Mouse (Mus musculus) kidney, postnatal 0 days (tissue): ENCODE results near the gene Rcbtb2. TPM values are rescaled to one million over a fixed set of nuclear protein-coding genes. Genes with fewer than 3 reads are reported as not detected.

Experiments
- ATAC-seq: fragments of 200-750 bp; cut with Nextera tagmentation; replicated peaks from 2 replicates; pipeline ENCODE4 v1.8.0; 2017; ENCODE audit warnings: low read depth, moderate number of reproducible peaks, moderate TSS enrichment, moderate library complexity; ENCODE audit not compliant: low FRiP score
- DNase-seq: peaks from one replicate; pipeline ENCODE4 v3.0.0-alpha.2; 2016; ENCODE audit warnings: low spot score
- H3K27ac ChIP-seq: fragments of 300-500 bp; sonication (generic); 2 replicates; pipeline ENCODE4 v1.5.1; 2014; ENCODE audit warnings: mild to moderate bottlenecking
- H3K27me3 ChIP-seq: fragments of 300-500 bp; sonication (generic); 2 replicates; pipeline ENCODE4 v1.6.1; 2014; ENCODE audit warnings: low read length, mixed read lengths; ENCODE audit not compliant: insufficient read depth
- H3K36me3 ChIP-seq: fragments of 300-500 bp; sonication (generic); 2 replicates; pipeline ENCODE4 v1.6.1; 2014; ENCODE audit warnings: low read length, mixed read lengths; ENCODE audit not compliant: insufficient read depth
- H3K4me1 ChIP-seq: fragments of 300-500 bp; sonication (generic); replicated peaks from 2 replicates; pipeline ENCODE4 v1.6.1; 2014; ENCODE audit warnings: antibody characterized with exemption, low read length, mixed read lengths; ENCODE audit not compliant: insufficient read depth
- H3K4me2 ChIP-seq: fragments of 300-500 bp; sonication (generic); 2 replicates; pipeline ENCODE4 v1.6.1; 2014; ENCODE audit warnings: mild to moderate bottlenecking, low read length, moderate library complexity, mixed read lengths
- H3K4me3 ChIP-seq: fragments of 300-500 bp; sonication (generic); replicated peaks from 2 replicates; pipeline ENCODE4 v1.5.1; 2014; ENCODE audit warnings: low read depth, low read length
- H3K9ac ChIP-seq: fragments of 300-500 bp; sonication (generic); 2 replicates; pipeline ENCODE4 v1.6.1; 2014; ENCODE audit warnings: low read depth, low read length
- H3K9me3 ChIP-seq: fragments of 300-500 bp; sonication (generic); replicated peaks from 2 replicates; pipeline ENCODE4 v1.6.1; 2016; ENCODE audit warnings: low read length, inconsistent platforms, mixed read lengths
- CTCF ChIP-seq: IDR thresholded peaks from 2 replicates; pipeline ENCODE4 v1.5.1; 2016; ENCODE audit warnings: antibody characterized with exemption, low read depth, mild to moderate bottlenecking, moderate library complexity
- whole genome bisulfite sequencing: fragments of 180-500 bp; shearing (Covaris S2); extraction: QIAGEN DNeasy Blood & Tissue Kit; methylation state at CpG from one replicate; pipeline ENCODE4 v1.1.7; 2014; 5-methylcytosine and 5-hydroxymethylcytosine counted together
- polyA plus RNA-seq: library from polyadenylated mRNA; unstranded; fragments of >200 nt; fragmentation: Nextera tagmentation; extraction: Ambion mirVana; gene quantifications from 2 replicates; pipeline ENCODE4 v1.2.1, GENCODE M21; 2015

Gene Rcbtb2
- polyA plus RNA-seq, 1 experiment from 2014 or later, result 87.4 TPM

DNA sequence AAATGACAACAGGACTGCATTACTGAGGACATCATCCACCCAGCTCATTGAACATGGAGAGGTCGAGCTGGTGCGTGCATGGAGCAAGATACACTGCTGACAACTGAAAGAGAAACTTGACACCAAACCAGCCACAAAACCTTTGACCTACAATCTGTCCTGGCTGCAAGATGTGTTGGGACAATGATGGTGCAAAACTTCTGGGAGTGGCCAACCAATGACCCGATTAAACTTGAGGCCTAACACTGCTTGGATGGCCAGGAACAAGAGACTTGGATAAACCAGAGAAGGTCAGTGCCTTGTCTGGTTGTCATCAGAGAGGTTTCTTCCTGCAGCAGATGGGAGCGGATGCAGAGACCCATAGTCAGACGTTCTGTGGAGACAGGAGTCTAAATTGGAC, 7.7 kb downstream of the Rcbtb2 start:
- DNase-seq, result no peak
- ATAC-seq, result no peak
- no peak overlapping the region for H3K27ac ChIP-seq
- H3K4me1 ChIP-seq, result no peaks in the 10 kb centered on the region
- H3K9ac ChIP-seq, result no peak overlapping the region
- H3K4me3 ChIP-seq, result no peak overlapping the region
- 45% methylated on average over 5 of the region's 5 CpGs for WGBS
- H3K4me2 ChIP-seq, result no peak overlapping the region
- H3K9me3 ChIP-seq, result no peaks in the 10 kb centered on the region
- H3K27me3 ChIP-seq, result no peaks in the 10 kb centered on the region
- no peaks in the 10 kb centered on the region for H3K36me3 ChIP-seq
- no peak for TF ChIP-seq CTCF

DNA sequence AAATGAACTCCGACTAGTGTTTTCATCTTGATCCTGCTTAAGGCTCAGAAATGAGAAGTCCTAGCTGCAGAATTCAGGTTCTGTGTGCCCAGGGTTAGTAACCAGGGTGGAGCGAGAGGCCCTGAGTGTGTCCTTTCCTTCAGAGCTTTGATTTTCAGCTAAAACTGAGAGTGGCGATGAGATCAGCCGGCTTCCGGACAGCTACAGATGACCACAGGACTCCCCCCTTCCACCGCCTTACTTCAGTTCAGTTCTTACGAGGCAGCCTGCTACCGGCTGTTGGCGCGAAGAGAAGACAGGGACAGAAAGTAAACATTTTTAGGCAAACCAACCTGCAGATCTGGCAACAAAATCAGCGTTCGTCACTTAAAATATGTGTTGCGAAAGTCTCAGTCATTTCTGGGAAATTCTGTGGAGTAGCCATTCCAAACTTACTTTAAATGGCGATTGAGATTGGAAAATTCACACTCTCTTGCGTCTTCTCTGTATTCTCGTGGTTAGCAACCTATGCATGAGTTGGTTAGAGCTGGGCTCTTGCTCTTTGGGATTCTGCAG, 9.1 kb downstream of the Rcbtb2 start:
- Histone ChIP-seq H3K9ac (no peak overlapping the region), H3K9me3 (no peaks in the 10 kb centered on the region), H3K27me3 (no peaks in the 10 kb centered on the region), H3K36me3 (no peaks in the 10 kb centered on the region), H3K4me3 (no peak overlapping the region), H3K27ac (no peak overlapping the region), H3K4me1 (no peaks in the 10 kb centered on the region), H3K4me2 (no peak overlapping the region)
- WGBS, result 85% methylated on average over 16 of the region's 16 CpGs
- DNase-seq (no peak), ATAC-seq (no peak)
- no peak for TF ChIP-seq CTCF

DNA sequence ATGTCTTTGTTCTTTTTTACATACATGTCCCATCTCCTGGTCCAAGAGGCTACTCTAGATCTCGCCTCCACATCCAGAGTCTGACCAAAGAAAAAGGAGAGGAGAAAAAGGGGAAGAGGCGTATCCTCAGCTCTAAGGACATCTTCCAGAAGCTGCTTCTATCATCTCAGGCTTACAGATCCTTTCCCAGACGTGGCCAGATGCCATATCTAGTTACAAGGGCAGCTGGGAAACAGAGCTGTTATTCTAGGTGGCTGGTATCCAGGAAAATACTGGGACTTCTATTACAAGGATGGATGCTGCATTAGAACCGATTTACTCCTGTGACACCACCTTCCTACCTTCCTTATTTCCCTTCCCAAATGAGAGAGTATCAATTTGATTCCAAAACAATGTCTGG, 9.9 kb downstream of the Rcbtb2 start:
- Histone ChIP-seq H3K9me3 (no peaks in the 10 kb centered on the region), H3K9ac (no peak overlapping the region), H3K4me3 (no peak overlapping the region), H3K4me2 (no peak overlapping the region), H3K27ac (no peak overlapping the region), H3K27me3 (no peaks in the 10 kb centered on the region), H3K4me1 (no peaks in the 10 kb centered on the region), H3K36me3 (no peaks in the 10 kb centered on the region)
- TF ChIP-seq CTCF, result no peak
- DNase-seq (no peak), ATAC-seq (no peak)
- 64% methylated on average over 4 of the region's 4 CpGs for WGBS

DNA sequence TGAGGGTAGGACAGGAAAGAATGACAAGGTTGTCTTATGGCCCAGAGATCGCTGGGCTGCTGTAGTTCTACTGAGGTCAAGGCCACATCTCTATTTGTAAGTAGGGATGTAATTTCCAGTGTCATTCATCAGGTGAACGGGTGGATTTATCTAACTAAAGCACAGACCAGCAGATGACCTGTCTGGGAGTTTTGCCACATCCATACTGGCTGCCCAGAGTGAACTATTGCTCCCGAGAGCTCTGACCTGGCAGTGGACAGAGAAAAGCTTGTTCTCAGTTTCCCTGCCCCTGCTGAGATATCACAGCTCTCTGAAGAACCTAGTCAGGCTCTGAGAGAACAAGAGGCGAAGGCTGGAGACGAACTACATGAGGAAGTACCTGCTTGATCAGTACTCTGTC, 14.4 kb downstream of the Rcbtb2 start:
- no peak for TF ChIP-seq CTCF
- H3K4me3 ChIP-seq, result no peak overlapping the region
- no peaks in the 10 kb centered on the region for H3K36me3 ChIP-seq
- H3K4me2 ChIP-seq, result no peak overlapping the region
- ATAC-seq, result no peak
- H3K27me3 ChIP-seq, result no peaks in the 10 kb centered on the region
- no peak overlapping the region for H3K27ac ChIP-seq
- 72% methylated on average over 5 of the region's 5 CpGs for WGBS
- peaks cover 5% of the 10 kb centered on the region; the same call in 1 of the 2 replicates for H3K4me1 ChIP-seq
- no peak overlapping the region for H3K9ac ChIP-seq
- DNase-seq, result no peak
- H3K9me3 ChIP-seq, result no peaks in the 10 kb centered on the region

DNA sequence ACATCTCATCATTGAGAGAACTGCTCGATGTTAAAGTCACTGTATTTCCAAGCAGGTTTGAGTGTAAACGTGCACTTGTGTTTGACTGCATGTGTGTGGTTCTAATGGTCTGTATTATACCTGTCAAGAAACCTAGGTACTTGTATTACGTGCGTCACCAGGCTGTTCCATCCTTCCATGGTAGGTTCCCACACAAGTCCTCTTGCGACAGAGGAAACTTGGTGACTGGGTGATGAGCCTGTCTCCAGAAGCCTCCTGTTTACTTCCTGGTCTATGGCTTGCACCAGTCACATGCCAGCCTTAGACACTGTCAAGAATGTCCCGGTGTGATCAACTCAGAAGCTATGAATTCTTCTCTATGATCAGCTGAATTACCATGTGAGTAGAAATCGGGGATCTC, 15.6 kb downstream of the Rcbtb2 start:
- Histone ChIP-seq H3K4me1 (peaks cover 8% of the 10 kb centered on the region; the same call in 1 of the 2 replicates), H3K36me3 (no peaks in the 10 kb centered on the region), H3K27ac (no peak overlapping the region), H3K27me3 (no peaks in the 10 kb centered on the region), H3K9me3 (no peaks in the 10 kb centered on the region), H3K9ac (no peak overlapping the region), H3K4me3 (no peak overlapping the region), H3K4me2 (no peak overlapping the region)
- DNase-seq (no peak), ATAC-seq (no peak)
- 93% methylated on average over 7 of the region's 7 CpGs for WGBS
- TF ChIP-seq CTCF, result no peak

DNA sequence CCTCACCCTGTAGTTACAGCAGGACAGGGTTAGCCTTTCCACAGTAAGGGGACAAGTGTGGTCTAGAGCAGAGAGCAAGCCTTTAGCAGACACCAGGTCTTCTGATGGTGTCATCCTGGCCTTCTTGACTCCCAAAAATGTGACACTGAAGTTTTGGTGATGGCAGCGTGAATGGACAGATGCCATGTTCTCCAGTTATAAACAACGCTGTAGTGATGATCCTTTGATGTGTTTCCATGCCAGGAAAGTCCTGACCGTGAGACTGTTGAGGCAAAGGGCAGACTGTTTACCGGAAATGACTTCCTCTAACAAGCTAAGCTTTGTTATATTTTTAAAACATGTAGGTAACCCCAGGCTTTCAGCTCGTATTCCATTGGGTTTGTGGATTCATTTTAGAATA, 17.0 kb downstream of the Rcbtb2 start:
- DNase-seq (no peak), ATAC-seq (no peak)
- 45% methylated on average over 5 of the region's 5 CpGs for WGBS
- Histone ChIP-seq H3K4me2 (no peak overlapping the region), H3K9me3 (no peaks in the 10 kb centered on the region), H3K9ac (no peak overlapping the region), H3K4me3 (no peak overlapping the region), H3K36me3 (no peaks in the 10 kb centered on the region), H3K4me1 (peaks cover 13% of the 10 kb centered on the region; the same call in 1 of the 2 replicates), H3K27ac (no peak overlapping the region), H3K27me3 (no peaks in the 10 kb centered on the region)
- TF ChIP-seq CTCF, result no peak

DNA sequence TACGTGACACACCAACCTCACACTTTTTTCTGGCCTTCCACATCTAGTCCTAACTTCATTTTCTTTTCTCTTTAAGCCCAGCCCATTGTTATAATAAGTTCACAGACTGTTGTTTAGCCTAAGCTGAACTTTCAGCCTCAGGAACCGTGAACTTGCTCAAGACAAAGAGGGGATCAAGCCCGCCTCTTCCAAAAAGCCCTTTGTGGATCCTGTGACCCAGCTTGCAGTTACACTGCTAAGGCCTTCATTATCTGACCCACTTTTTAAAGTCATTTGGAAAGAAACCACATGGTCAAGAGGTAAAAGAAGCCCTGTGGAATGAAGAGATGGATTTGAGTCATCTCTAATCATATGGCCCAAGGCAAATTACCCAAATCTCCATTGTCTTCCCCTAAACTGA, 19.0 kb downstream of the Rcbtb2 start:
- Histone ChIP-seq H3K4me3 (no peak overlapping the region), H3K36me3 (no peaks in the 10 kb centered on the region), H3K9ac (no peak overlapping the region), H3K4me2 (peak overlapping the region; percentile 66; the same call in 1 of the 2 replicates), H3K27me3 (no peaks in the 10 kb centered on the region), H3K4me1 (peaks cover 13% of the 10 kb centered on the region; the same call in 1 of the 2 replicates), H3K9me3 (no peaks in the 10 kb centered on the region), H3K27ac (no peak overlapping the region)
- ATAC-seq, result no peak
- TF ChIP-seq CTCF, result no peak
- DNase-seq, result no peak
- WGBS, result 87% methylated on average over 3 of the region's 3 CpGs
